Mouse (Mus musculus) stomach, embryonic 14.5 days (tissue): ENCODE results near the gene Rpf2. TPM values are rescaled to one million over a fixed set of nuclear protein-coding genes. Genes with fewer than 3 reads are reported as not detected.

ENCODE experiments used
- ATAC-seq: fragments of 200-750 bp; cut with Nextera tagmentation; 2 replicates; pipeline ENCODE4 v1.8.0; 2017; ENCODE audit warnings: low read depth, moderate TSS enrichment; ENCODE audit not compliant: insufficient number of reproducible peaks, insufficient read depth, low FRiP score
- H3K27ac ChIP-seq: fragments of 300-500 bp; sonication (generic); 2 replicates; pipeline ENCODE4 v1.5.1; 2014; ENCODE audit warnings: mild to moderate bottlenecking, low read length, moderate library complexity, mixed read lengths
- H3K27me3 ChIP-seq: fragments of 300-500 bp; sonication (generic); 2 replicates; pipeline ENCODE4 v1.6.1; 2014; ENCODE audit warnings: low read length, control low read depth, mixed read lengths; ENCODE audit not compliant: control insufficient read depth, insufficient read depth
- H3K36me3 ChIP-seq: fragments of 300-500 bp; sonication (generic); 2 replicates; pipeline ENCODE4 v1.6.1; 2014; ENCODE audit warnings: mild to moderate bottlenecking, control low read depth, low read length, moderate library complexity, mixed read lengths; ENCODE audit not compliant: control insufficient read depth, insufficient read depth
- H3K4me1 ChIP-seq: fragments of 300-500 bp; sonication (generic); 2 replicates; pipeline ENCODE4 v1.6.1; 2014; ENCODE audit warnings: low read length, control low read depth, mixed read lengths; ENCODE audit not compliant: control insufficient read depth, insufficient read depth
- H3K4me2 ChIP-seq: fragments of 300-500 bp; sonication (generic); replicated peaks from 2 replicates; pipeline ENCODE4 v1.6.1; 2014; ENCODE audit warnings: low read depth, low read length, control low read depth
- H3K4me3 ChIP-seq: fragments of 300-500 bp; sonication (generic); 2 replicates; pipeline ENCODE4 v1.5.1; 2014; ENCODE audit warnings: low read depth, low read length, control low read depth
- H3K9ac ChIP-seq: fragments of 300-500 bp; sonication (generic); replicated peaks from 2 replicates; pipeline ENCODE4 v1.6.1; 2014; ENCODE audit warnings: low read depth, mild to moderate bottlenecking, control low read depth, low read length, moderate library complexity, mixed read lengths
- H3K9me3 ChIP-seq: fragments of 300-500 bp; sonication (generic); 2 replicates; pipeline ENCODE4 v1.6.1; 2016; ENCODE audit warnings: low read depth, low read length, control low read depth; ENCODE audit not compliant: control insufficient read depth
- WGBS: fragments of 180-500 bp; shearing (Covaris S2); extraction: QIAGEN DNeasy Blood & Tissue Kit; methylation state at CpG from one replicate; pipeline ENCODE4 v1.1.7; 2014; 5-methylcytosine and 5-hydroxymethylcytosine counted together
- polyA plus RNA-seq: library from polyadenylated mRNA; unstranded; fragments of >200 nt; fragmentation: Nextera tagmentation; extraction: Ambion mirVana; gene quantifications from 2 replicates; pipeline ENCODE4 v1.2.1, GENCODE M21; 2014

The Rpf2 gene
- polyA plus RNA-seq, 1 experiment from 2014 or later = 54.3 TPM

- 90% methylated on average over 3 of the region's 3 CpGs for WGBS
- ATAC-seq = no peak
- H3K27ac ChIP-seq = no peak overlapping the region
- peaks cover 45% of the 10 kb centered on the region for H3K36me3 ChIP-seq
- H3K9me3 ChIP-seq = no peaks in the 10 kb centered on the region
- no peak overlapping the region for H3K9ac ChIP-seq
- no peaks in the 10 kb centered on the region for H3K27me3 ChIP-seq
- H3K4me2 ChIP-seq = no peak overlapping the region
- no peaks in the 10 kb centered on the region for H3K4me1 ChIP-seq
- H3K4me3 ChIP-seq = no peak overlapping the region
Measured at GRCm38 (mm10) chr10:40233241-40233640, 13.6 kb downstream of the Rpf2 start.

GRCm38 (mm10) chr10:40232442-40232841 lies 14.4 kb downstream of the Rpf2 start:
- Histone ChIP-seq H3K9me3 (no peaks in the 10 kb centered on the region), H3K9ac (no peak overlapping the region), H3K4me2 (no peak overlapping the region), H3K4me3 (no peak overlapping the region), H3K27ac (no peak overlapping the region), H3K36me3 (peaks cover 40% of the 10 kb centered on the region), H3K4me1 (no peaks in the 10 kb centered on the region), H3K27me3 (no peaks in the 10 kb centered on the region)
- 79% methylated on average over 7 of the region's 7 CpGs for WGBS
- no peak for ATAC-seq

GRCm38 (mm10) chr10:40229725-40230124 lies 17.1 kb downstream of the Rpf2 start:
- H3K9ac ChIP-seq = no peak overlapping the region
- no peaks in the 10 kb centered on the region for H3K4me1 ChIP-seq
- ATAC-seq = no peak
- H3K27me3 ChIP-seq = no peaks in the 10 kb centered on the region
- no peak overlapping the region for H3K27ac ChIP-seq
- peaks cover 35% of the 10 kb centered on the region for H3K36me3 ChIP-seq
- no peak overlapping the region for H3K4me3 ChIP-seq
- H3K9me3 ChIP-seq = no peaks in the 10 kb centered on the region
- 95% methylated on average over 1 of the region's 1 CpGs for WGBS
- H3K4me2 ChIP-seq = no peak overlapping the region

- no peak for ATAC-seq
- 78% methylated on average over 4 of the region's 4 CpGs for WGBS
- H3K9ac ChIP-seq = no peak overlapping the region
Measured at GRCm38 (mm10) chr10:40227660-40228303, 19.1 kb downstream of the Rpf2 start.

GRCm38 (mm10) chr10:40218874-40219273 lies 28.0 kb downstream of the Rpf2 start:
- Histone ChIP-seq H3K9ac (no peak overlapping the region), H3K4me3 (no peak overlapping the region), H3K36me3 (peaks cover 9% of the 10 kb centered on the region), H3K4me2 (no peak overlapping the region), H3K27me3 (no peaks in the 10 kb centered on the region), H3K27ac (no peak overlapping the region), H3K9me3 (peaks cover 9% of the 10 kb centered on the region; the same call in 1 of the 2 replicates), H3K4me1 (no peaks in the 10 kb centered on the region)
- ATAC-seq = no peak
- WGBS = 76% methylated on average over 3 of the region's 3 CpGs

More at GRCm38 (mm10) chr10:40227660-40228303, 19.1 kb downstream of the Rpf2 start:
- Histone ChIP-seq H3K4me2 (no peak overlapping the region), H3K36me3 (peaks cover 39% of the 10 kb centered on the region), H3K4me3 (no peak overlapping the region), H3K9me3 (no peaks in the 10 kb centered on the region), H3K27me3 (no peaks in the 10 kb centered on the region), H3K4me1 (no peaks in the 10 kb centered on the region), H3K27ac (no peak overlapping the region)

- Histone ChIP-seq H3K4me1 (no peaks in the 10 kb centered on the region), H3K27me3 (no peaks in the 10 kb centered on the region), H3K36me3 (no peaks in the 10 kb centered on the region), H3K4me3 (no peak overlapping the region), H3K9ac (no peak overlapping the region), H3K4me2 (no peak overlapping the region), H3K9me3 (no peaks in the 10 kb centered on the region), H3K27ac (no peak overlapping the region)
- peak; percentile 85 for ATAC-seq
- WGBS = 34% methylated on average over 13 of the region's 13 CpGs
Measured at GRCm38 (mm10) chr10:40212443-40213169, 34.2 kb downstream of the Rpf2 start.

GRCm38 (mm10) chr10:40195001-40195400 lies 51.8 kb downstream of the Rpf2 start:
- no peak overlapping the region for H3K4me3 ChIP-seq
- no peaks in the 10 kb centered on the region for H3K9me3 ChIP-seq
- H3K9ac ChIP-seq = no peak overlapping the region
- WGBS = 86% methylated on average over 6 of the region's 6 CpGs
- ATAC-seq = no peak
- no peak overlapping the region for H3K4me2 ChIP-seq
- no peaks in the 10 kb centered on the region for H3K36me3 ChIP-seq
- H3K27me3 ChIP-seq = no peaks in the 10 kb centered on the region
- no peak overlapping the region for H3K27ac ChIP-seq
- no peaks in the 10 kb centered on the region for H3K4me1 ChIP-seq

- ATAC-seq = no peak
- H3K27ac ChIP-seq = no peak overlapping the region
- H3K36me3 ChIP-seq = no peaks in the 10 kb centered on the region
- no peak overlapping the region for H3K9ac ChIP-seq
- no peaks in the 10 kb centered on the region for H3K4me1 ChIP-seq
- H3K4me3 ChIP-seq = peak overlapping the region; percentile 11; the same call in 1 of the 2 replicates
- 46% methylated on average over 18 of the region's 18 CpGs for WGBS
- H3K4me2 ChIP-seq = peak overlapping the region; percentile 41
- H3K9me3 ChIP-seq = no peaks in the 10 kb centered on the region
- H3K27me3 ChIP-seq = no peaks in the 10 kb centered on the region
Measured at GRCm38 (mm10) chr10:40192010-40192935, 54.6 kb downstream of the Rpf2 start.
